Mouse (Mus musculus) frontal cortex, adult (tissue): ENCODE results near the gene Smim24.

Experiments
- ATAC-seq: cut with Nextera tagmentation; 2 replicates; pipeline ENCODE4 v1.9.2; 2017; ENCODE audit warnings: mild to moderate bottlenecking, moderate library complexity, mixed read lengths; ENCODE audit not compliant: low TSS enrichment

The Smim24 gene

GRCm38 (mm10) chr10:81365073-81365472 is 27.8 kb upstream of the Smim24 start:
- peak; percentile 56 for ATAC-seq

- ATAC-seq: 0 out of 2 replicates have a peak, but pooled peaks have one; percentile 7
These were observed 27.0 kb upstream of the Smim24 start, which contains the start of gene 4930404N11Rik for GRCm38 (mm10) chr10:81365672-81366476. TSS of gene 4930404N11Rik (minus strand) at chr10:81365816.

GRCm38 (mm10) chr10:81366477-81367206 is 26.2 kb upstream of the Smim24 start:
- ATAC-seq: no peak

GRCm38 (mm10) chr10:81367207-81367495 is 25.7 kb upstream of the Smim24 start:
- ATAC-seq: no peak

GRCm38 (mm10) chr10:81375322-81375721 is 17.5 kb upstream of the Smim24 start:
- ATAC-seq: no peak

- no peak for ATAC-seq
These were observed 16.1 kb upstream of the Smim24 start for GRCm38 (mm10) chr10:81376561-81377361.

- ATAC-seq: no peak
These were observed 15.5 kb upstream of the Smim24 start for GRCm38 (mm10) chr10:81377362-81377664.

GRCm38 (mm10) chr10:81377793-81378552 is 14.9 kb upstream of the Smim24 start, which contains the start of gene Fzr1:
TSS of gene Fzr1 (minus strand) at chr10:81378516.
- ATAC-seq: 0 out of 2 replicates have a peak, but pooled peaks have one; percentile 15

- ATAC-seq: peak; percentile 91
These were observed 14.2 kb upstream of the Smim24 start for GRCm38 (mm10) chr10:81378553-81379182.

GRCm38 (mm10) chr10:81379183-81379553 is 13.7 kb upstream of the Smim24 start:
- no peak for ATAC-seq

- ATAC-seq: no peak
These were observed 13.0 kb upstream of the Smim24 start for GRCm38 (mm10) chr10:81379809-81380378.

- no peak for ATAC-seq
These were observed 10.8 kb upstream of the Smim24 start for GRCm38 (mm10) chr10:81382039-81382438.

GRCm38 (mm10) chr10:81383802-81384604 is 8.8 kb upstream of the Smim24 start, which contains the start of the genes Dohh and Gm48551:
TSS of gene Dohh (plus strand) at chr10:81384428.
TSS of gene Gm48551 (plus strand) at chr10:81384466.
- ATAC-seq: peak; percentile 96

GRCm38 (mm10) chr10:81384605-81384982 is 8.3 kb upstream of the Smim24 start:
- ATAC-seq: 0 out of 2 replicates have a peak, but pooled peaks have one; percentile 0

- ATAC-seq: no peak
These were observed 7.1 kb upstream of the Smim24 start for GRCm38 (mm10) chr10:81385603-81386306.

- no peak for ATAC-seq
These were observed 5.1 kb upstream of the Smim24 start for GRCm38 (mm10) chr10:81387716-81388115.

GRCm38 (mm10) chr10:81388505-81389055 is 4.3 kb upstream of the Smim24 start, which contains the start of gene Gm48552:
TSS of gene Gm48552 (plus strand) at chr10:81389005.
- no peak for ATAC-seq

- no peak for ATAC-seq
These were observed 3.5 kb upstream of the Smim24 start for GRCm38 (mm10) chr10:81389373-81389772.
